Mouse (Mus musculus) embryonic stem cell, embryonic (primary cell): ENCODE results near the gene Pomgnt2.

Experiments used
- CTCF ChIA-PET, 4 experiments: fragments of 300-600 bp in 2 of 4; fragments of 350-600 bp in 2 of 4; sonication (Branson Sonifier 250); formaldehyde crosslinking; loops; one replicate each; lab custom pipeline; 2022; ENCODE audit warnings: inconsistent platforms in 2 of 4; lab: Charles Lee
- POLR2A ChIA-PET, 4 experiments: fragments of 300-600 bp in 2 of 4; fragments of 350-600 bp in 2 of 4; sonication (Branson Sonifier 250); formaldehyde crosslinking; loops; one replicate each; lab custom pipeline; 2022; ENCODE audit warnings: antibody characterized with exemption in 4 of 4, inconsistent platforms in 1 of 4; lab: Charles Lee

The Pomgnt2 gene

GRCm38 (mm10) chr9:121997010-121997409, at the start of gene Pomgnt2:
Gene Pomgnt2 (minus strand): TSS chr9:121997110.
- ChIA-PET CTCF (no interaction called here), POLR2A (no interaction called here)

- CTCF ChIA-PET, result interaction anchor here in 1 of 4 experiments (1.0 to 1.6 kb wide), 2 partner anchors 24 to 26 kb away, joined by 4 read pairs; no protein-coding TSS in a partner anchor
- POLR2A ChIA-PET, result no interaction called here
Observed at GRCm38 (mm10) chr9:122039848-122040247, 42.9 kb upstream of the Pomgnt2 start.

GRCm38 (mm10) chr9:122038631-122039030, 41.7 kb upstream of the Pomgnt2 start:
- ChIA-PET POLR2A (no interaction called here), CTCF (no interaction called here)

GRCm38 (mm10) chr9:122036496-122037054, 39.7 kb upstream of the Pomgnt2 start:
- POLR2A ChIA-PET, result no interaction called here
- CTCF ChIA-PET, result interaction anchor here in 2 of 4 experiments (0.6 to 1.5 kb wide), 2 partner anchors 22 to 51 kb away, joined by 3 read pairs; no protein-coding TSS in a partner anchor

GRCm38 (mm10) chr9:122035807-122036206, 38.9 kb upstream of the Pomgnt2 start:
- ChIA-PET POLR2A (no interaction called here), CTCF (interaction anchor here in 1 of 4 experiments (1.5 kb wide), 1 partner anchor 21 kb away, joined by 3 read pairs; no protein-coding TSS in a partner anchor)

GRCm38 (mm10) chr9:122034949-122035348, 38.0 kb upstream of the Pomgnt2 start:
- ChIA-PET POLR2A (no interaction called here), CTCF (no interaction called here)

GRCm38 (mm10) chr9:122032071-122032470, 35.2 kb upstream of the Pomgnt2 start:
- ChIA-PET POLR2A (no interaction called here), CTCF (interaction anchor here in 1 of 4 experiments (2.5 kb wide), 1 partner anchor 17 kb away, joined by 8 read pairs; no protein-coding TSS in a partner anchor)

- CTCF ChIA-PET, result interaction anchor here in 3 of 4 experiments (0.6 to 2.5 kb wide), 3 partner anchors 16 to 1116 kb away, joined by 3 to 8 read pairs (median 3); no protein-coding TSS in a partner anchor
- POLR2A ChIA-PET, result interaction anchor here in 1 of 4 experiments (0.6 kb wide), 1 partner anchor 80 kb away, joined by 3 read pairs; no protein-coding TSS in a partner anchor
Observed at GRCm38 (mm10) chr9:122030706-122031105, 33.8 kb upstream of the Pomgnt2 start.

- CTCF ChIA-PET, result interaction anchor here in 1 of 4 experiments (2.5 kb wide), 1 partner anchor 15 kb away, joined by 8 read pairs; no protein-coding TSS in a partner anchor
- POLR2A ChIA-PET, result no interaction called here
Observed at GRCm38 (mm10) chr9:122029765-122030164, 32.9 kb upstream of the Pomgnt2 start.

GRCm38 (mm10) chr9:122027914-122028745, 31.2 kb upstream of the Pomgnt2 start:
- ChIA-PET POLR2A (no interaction called here), CTCF (interaction anchor here in 3 of 4 experiments (0.8 to 1.3 kb wide), 3 partner anchors 13 to 14 kb away, joined by 3 to 5 read pairs (median 3); no protein-coding TSS in a partner anchor)

GRCm38 (mm10) chr9:122027081-122027913, 30.4 kb upstream of the Pomgnt2 start:
- CTCF ChIA-PET, result interaction anchor here in 1 of 4 experiments (1.3 kb wide), 1 partner anchor 13 kb away, joined by 5 read pairs; no protein-coding TSS in a partner anchor
- POLR2A ChIA-PET, result no interaction called here

GRCm38 (mm10) chr9:122025855-122026590, 29.1 kb upstream of the Pomgnt2 start:
- CTCF ChIA-PET, result interaction anchor here in 1 of 4 experiments (0.8 kb wide), 1 partner anchor 12 kb away, joined by 3 read pairs; no protein-coding TSS in a partner anchor

GRCm38 (mm10) chr9:122024419-122024818, 27.5 kb upstream of the Pomgnt2 start:
- ChIA-PET POLR2A (interaction anchor here in 1 of 4 experiments (1.2 kb wide), 1 partner anchor 10 kb away, joined by 3 read pairs; no protein-coding TSS in a partner anchor), CTCF (interaction anchor here in 2 of 4 experiments (0.7 to 1.3 kb wide), 2 partner anchors 10 to 144 kb away, joined by 4 to 8 read pairs; no protein-coding TSS in a partner anchor)

More at GRCm38 (mm10) chr9:122025855-122026590, 29.1 kb upstream of the Pomgnt2 start:
- POLR2A ChIA-PET, result no interaction called here

- ChIA-PET POLR2A (interaction anchor here in 1 of 4 experiments (1.2 kb wide), 1 partner anchor 9 kb away, joined by 3 read pairs; no protein-coding TSS in a partner anchor), CTCF (interaction anchor here in 2 of 4 experiments (0.6 to 1.3 kb wide), 2 partner anchors 9 to 423 kb away, joined by 4 to 8 read pairs; no protein-coding TSS in a partner anchor)
Observed at GRCm38 (mm10) chr9:122023873-122024272, 27.0 kb upstream of the Pomgnt2 start.

- ChIA-PET POLR2A (no interaction called here), CTCF (interaction anchor here in 2 of 4 experiments (0.6 to 0.9 kb wide), 2 partner anchors 40 to 222 kb away, joined by 3 read pairs; no protein-coding TSS in a partner anchor)
Observed at GRCm38 (mm10) chr9:122022776-122023175, 25.9 kb upstream of the Pomgnt2 start.

- ChIA-PET POLR2A (no interaction called here), CTCF (no interaction called here)
Observed at GRCm38 (mm10) chr9:122021581-122021980, 24.7 kb upstream of the Pomgnt2 start.

GRCm38 (mm10) chr9:122021171-122021570, 24.3 kb upstream of the Pomgnt2 start:
- ChIA-PET POLR2A (interaction anchor here in 1 of 4 experiments (0.5 kb wide), 1 partner anchor 660 kb away, joined by 3 read pairs; no protein-coding TSS in a partner anchor), CTCF (interaction anchor here in 2 of 4 experiments (0.6 to 1.2 kb wide), 2 partner anchors 36 to 619 kb away, joined by 3 read pairs; no protein-coding TSS in a partner anchor)
